Mouse (Mus musculus) MEL (cell line): Measurements from ENCODE around the gene Creb3l1.

ENCODE experiments used
- CTCF ChIP-seq, 3 experiments: IDR thresholded peaks in 2 of 3; conservative IDR thresholded peaks in 1 of 3; 2 replicates each; pipeline ENCODE4 v1.5.1; 2011 to 2012; ENCODE audit warnings: low read length in 3 of 3, low read depth in 2 of 3, mild to moderate bottlenecking in 2 of 3, improper control_type of control experiment in 1 of 3, inconsistent platforms in 1 of 3, mixed read lengths in 1 of 3, moderate library complexity in 1 of 3; ENCODE audit not compliant: control insufficient read depth in 1 of 3, insufficient read depth in 1 of 3, poor library complexity in 1 of 3, severe bottlenecking in 1 of 3
- ELF1 ChIP-seq: IDR thresholded peaks from 2 replicates; pipeline ENCODE4 v1.6.1; 2014; ENCODE audit warnings: low read depth, mild to moderate bottlenecking, inconsistent platforms, low read length, improper control_type of control experiment, moderate library complexity
- EP300 ChIP-seq, 2 experiments: IDR thresholded peaks; 2 replicates each; pipeline ENCODE4 v1.6.1; 2011; ENCODE audit warnings: improper control_type of control experiment in 2 of 2, low read length in 2 of 2, low read depth in 1 of 2, mild to moderate bottlenecking in 1 of 2
- HCFC1 ChIP-seq: IDR thresholded peaks from 2 replicates; pipeline ENCODE4 v1.6.1; 2012; ENCODE audit warnings: low read depth, mild to moderate bottlenecking, inconsistent platforms, low read length, improper control_type of control experiment, moderate library complexity
- MAX ChIP-seq: IDR thresholded peaks from 2 replicates; pipeline ENCODE4 v1.6.1; 2011; ENCODE audit warnings: low read length, improper control_type of control experiment
- POLR2AphosphoS5 ChIP-seq: IDR thresholded peaks from 2 replicates; pipeline ENCODE4 v1.6.1; 2012; ENCODE audit warnings: low read depth, borderline replicate concordance, mild to moderate bottlenecking, inconsistent platforms, low read length, moderate library complexity, mixed read lengths
- SMC3 ChIP-seq: IDR thresholded peaks from 2 replicates; pipeline ENCODE4 v1.6.1; 2011; ENCODE audit warnings: low read depth, low read length, improper control_type of control experiment
- TAL1 ChIP-seq: IDR thresholded peaks from 2 replicates; pipeline ENCODE4 v1.6.1; 2012; ENCODE audit warnings: mild to moderate bottlenecking, inconsistent platforms, low read length, moderate library complexity, mixed read lengths
- TCF12 ChIP-seq: IDR thresholded peaks from 2 replicates; pipeline ENCODE4 v1.6.1; 2014; ENCODE audit warnings: low read depth, mild to moderate bottlenecking, inconsistent platforms, low read length, improper control_type of control experiment, moderate library complexity
- ZC3H11A ChIP-seq: IDR thresholded peaks from 2 replicates; pipeline ENCODE4 v1.6.1; 2012; ENCODE audit warnings: low read depth, mild to moderate bottlenecking, inconsistent platforms, low read length, improper control_type of control experiment

GRCm38 (mm10) chr2:92067600-92067999 is 43.3 kb upstream of the Creb3l1 start:
- TF ChIP-seq MAX (no peak), CTCF (IDR thresholded peaks at IDR 0.05 in 2 of 3, conservative IDR thresholded peaks at IDR 0.05 in 1 of 3; ENCODE audit: control insufficient read depth in 1 of 3, insufficient read depth in 1 of 3, low read depth in 2 of 3, low read length in 3 of 3, poor library complexity in 1 of 3, severe bottlenecking in 1 of 3) (no peak), ELF1 (no peak), TAL1 (no peak), ZC3H11A (no peak), SMC3 (no peak), TCF12 (no peak), POLR2AphosphoS5 (no peak), HCFC1 (no peak), EP300 (IDR thresholded peaks at IDR 0.05; ENCODE audit: low read depth in 1 of 2, low read length in 2 of 2) (no peak)
